ENCODE assay signal across 14 mouse cellular contexts in the genomic region with DNA sequence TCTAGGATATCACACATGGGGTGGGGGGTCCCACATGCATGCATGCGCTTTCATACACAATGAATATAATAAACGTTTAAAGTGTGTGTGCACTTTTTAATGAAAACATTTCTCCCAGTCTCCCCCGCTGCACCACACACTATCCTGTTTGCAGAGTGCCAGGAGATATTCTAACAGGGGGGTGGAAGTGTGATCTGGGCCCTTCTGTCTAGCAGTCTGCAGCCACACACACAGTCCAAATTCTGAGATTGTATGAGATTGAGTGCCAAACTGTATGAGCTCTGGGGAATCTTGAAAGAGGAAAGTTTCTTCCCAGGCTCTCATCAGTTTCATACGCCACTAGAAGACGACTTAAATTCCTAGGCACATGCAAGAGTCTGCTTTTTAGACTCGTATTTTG. TPM values are rescaled to one million over a fixed set of nuclear protein-coding genes. Genes with fewer than 3 reads are reported as not detected.
DNase-seq lines count a peak whose midpoint lies in the region; ATAC-seq and TF ChIP-seq lines count a peak whose summit lies in the region.
"Had no signal": no experiment of that assay in that cellular context is flagged by ENCODE, and none has a peak within 500 bp of the region (broad histone marks: within the 10 kb centered on the region; RNA-seq: fewer than 3 reads in every experiment).

No protein-coding gene starts in this region.

- peak; percentile 2 for DNase-seq in thymus, postnatal 4 days
- no peak for DNase-seq in thymus, postnatal 25 days
- no peak for DNase-seq in adrenal gland, postnatal 14 days
- no peak for DNase-seq in midbrain, embryonic 11.5 days (ENCODE audit: low spot score, missing footprints)
- DNase-seq: cerebellum, postnatal 36 days; lung, embryonic 14.5 days had no signal

- TF ChIP-seq CTCF in intestine, postnatal 0 days (IDR thresholded peaks at IDR 0.05; ENCODE audit: low read depth) = no peak

- H3K36me3 ChIP-seq in forebrain, embryonic 13.5 days (ENCODE audit: poor library complexity, severe bottlenecking) = peaks cover 9% of the 10 kb centered on the region; the same call in 1 of the 2 replicates
- peaks cover 12% of the 10 kb centered on the region; the same call in 1 of the 2 replicates for H3K36me3 ChIP-seq in forebrain, embryonic 12.5 days (replicated peaks)
- H3K36me3 ChIP-seq in intestine, embryonic 16.5 days (ENCODE audit: control insufficient read depth, insufficient read depth, low read length) = no peaks in the 10 kb centered on the region
- H3K36me3 ChIP-seq in intestine, postnatal 0 days (ENCODE audit: control insufficient read depth, insufficient read depth) = peaks cover 8% of the 10 kb centered on the region; the same call in 1 of the 2 replicates
- no peaks in the 10 kb centered on the region for H3K36me3 ChIP-seq in midbrain, embryonic 11.5 days (ENCODE audit: control insufficient read depth, insufficient read depth, low read length)

- H3K4me3 ChIP-seq in forebrain, embryonic 13.5 days = no peak overlapping the region
- no peak overlapping the region for H3K4me3 ChIP-seq in forebrain, embryonic 12.5 days (replicated peaks)
- H3K4me3 ChIP-seq in intestine, embryonic 16.5 days (ENCODE audit: low read length) = no peak overlapping the region
- H3K4me3 ChIP-seq in intestine, postnatal 0 days (ENCODE audit: low read depth, low read length) = no peak overlapping the region
- no peak overlapping the region for H3K4me3 ChIP-seq in midbrain, embryonic 11.5 days (ENCODE audit: low read depth, low read length)

- WGBS in forebrain, embryonic 13.5 days = 59% methylated on average over 6 of the region's 6 CpGs
- WGBS in forebrain, embryonic 12.5 days = 62% methylated on average over 6 of the region's 6 CpGs
- 56% methylated on average over 6 of the region's 6 CpGs for WGBS in intestine, embryonic 16.5 days
- 62% methylated on average over 6 of the region's 6 CpGs for WGBS in intestine, postnatal 0 days
- 57% methylated on average over 6 of the region's 6 CpGs for WGBS in midbrain, embryonic 11.5 days

- no peak overlapping the region for H3K4me2 ChIP-seq in forebrain, embryonic 13.5 days
- H3K4me2 ChIP-seq in forebrain, embryonic 12.5 days = no peak overlapping the region
- peak overlapping the region; percentile 97; the same call in 1 of the 2 replicates for H3K4me2 ChIP-seq in intestine, embryonic 16.5 days (ENCODE audit: low read depth, low read length)
- H3K4me2 ChIP-seq in intestine, postnatal 0 days (replicated peaks; ENCODE audit: low read depth) = no peak overlapping the region
- H3K4me2 ChIP-seq in midbrain, embryonic 11.5 days = no peak overlapping the region

- H3K27me3 ChIP-seq in forebrain, embryonic 13.5 days = no peaks in the 10 kb centered on the region
- peaks cover 9% of the 10 kb centered on the region; the same call in 1 of the 2 replicates for H3K27me3 ChIP-seq in forebrain, embryonic 12.5 days
- no peaks in the 10 kb centered on the region for H3K27me3 ChIP-seq in intestine, embryonic 16.5 days (replicated peaks; ENCODE audit: control insufficient read depth, insufficient read depth, low read length)
- H3K27me3 ChIP-seq in intestine, postnatal 0 days (replicated peaks; ENCODE audit: control insufficient read depth, insufficient read depth, low read length) = no peaks in the 10 kb centered on the region
- no peaks in the 10 kb centered on the region for H3K27me3 ChIP-seq in midbrain, embryonic 11.5 days (ENCODE audit: control insufficient read depth, insufficient read depth, low read length)
- H3K27me3 ChIP-seq: hindbrain, embryonic 12.5 days; limb, embryonic 15.5 days had no signal

- H3K4me1 ChIP-seq in forebrain, embryonic 13.5 days = peaks cover 31% of the 10 kb centered on the region
- H3K4me1 ChIP-seq in forebrain, embryonic 12.5 days = peaks cover 29% of the 10 kb centered on the region
- H3K4me1 ChIP-seq in intestine, embryonic 16.5 days (ENCODE audit: control insufficient read depth, insufficient read depth, low read length) = peaks cover 28% of the 10 kb centered on the region
- H3K4me1 ChIP-seq in intestine, postnatal 0 days (replicated peaks; ENCODE audit: control insufficient read depth, insufficient read depth, low read length) = 0 out of 2 replicates have a peak, but pooled peaks cover 18% of the 10 kb centered on the region
- peaks cover 7% of the 10 kb centered on the region for H3K4me1 ChIP-seq in midbrain, embryonic 11.5 days (ENCODE audit: control insufficient read depth, insufficient read depth, low read length)

- ATAC-seq in forebrain, embryonic 13.5 days = peak; percentile 50; the same call in 1 of the 2 replicates
- no peak for ATAC-seq in forebrain, embryonic 12.5 days (ENCODE audit: low FRiP score)
- no peak for ATAC-seq in intestine, embryonic 16.5 days
- no peak for ATAC-seq in intestine, postnatal 0 days
- ATAC-seq in midbrain, embryonic 11.5 days (ENCODE audit: low FRiP score) = no peak

- H3K9ac ChIP-seq in forebrain, embryonic 13.5 days = no peak overlapping the region
- H3K9ac ChIP-seq in forebrain, embryonic 12.5 days = no peak overlapping the region
- H3K9ac ChIP-seq in intestine, embryonic 16.5 days (ENCODE audit: low read depth, low read length) = no peak overlapping the region; the same call in 1 of the 2 replicates
- no peak overlapping the region for H3K9ac ChIP-seq in intestine, postnatal 0 days (ENCODE audit: low read depth, low read length)
- no peak overlapping the region for H3K9ac ChIP-seq in midbrain, embryonic 11.5 days (ENCODE audit: low read length)

- H3K9me3 ChIP-seq in forebrain, embryonic 13.5 days (replicated peaks) = no peaks in the 10 kb centered on the region
- H3K9me3 ChIP-seq in forebrain, embryonic 12.5 days = no peaks in the 10 kb centered on the region
- no peaks in the 10 kb centered on the region for H3K9me3 ChIP-seq in intestine, embryonic 16.5 days (ENCODE audit: control insufficient read depth, low read length)
- H3K9me3 ChIP-seq in intestine, postnatal 0 days (ENCODE audit: control insufficient read depth) = no peaks in the 10 kb centered on the region
- no peaks in the 10 kb centered on the region for H3K9me3 ChIP-seq in midbrain, embryonic 11.5 days (ENCODE audit: control insufficient read depth, low read length)
- H3K9me3 ChIP-seq: hindbrain, embryonic 12.5 days; limb, embryonic 15.5 days had no signal

- no peak overlapping the region for H3K27ac ChIP-seq in forebrain, embryonic 13.5 days
- H3K27ac ChIP-seq in forebrain, embryonic 12.5 days = no peak overlapping the region
- H3K27ac ChIP-seq in intestine, embryonic 16.5 days (ENCODE audit: low read length) = peak overlapping the region; percentile 97
- no peak overlapping the region for H3K27ac ChIP-seq in intestine, postnatal 0 days (ENCODE audit: low read depth, low read length)
- H3K27ac ChIP-seq in midbrain, embryonic 11.5 days (ENCODE audit: low read depth, low read length) = no peak overlapping the region

RNA-seq across cellular contexts. Expression of a gene that starts 1.1 kb away (rescaled TPM):
- 9.7 and 11.7 TPM in 2 replicates for polyA plus RNA-seq in forebrain, embryonic 13.5 days (2015; fragmentation: Nextera tagmentation; extraction: Ambion mirVana)
- 7.0 and 7.5 TPM in 2 replicates for polyA plus RNA-seq in forebrain, embryonic 12.5 days (2016; fragmentation: Nextera tagmentation; extraction: Ambion mirVana)
- 19.0 and 21.1 TPM in 2 replicates for polyA plus RNA-seq in intestine, embryonic 16.5 days (2015; fragmentation: Nextera tagmentation; extraction: Ambion mirVana)
- 7.8 and 10.0 TPM in 2 replicates for polyA plus RNA-seq in intestine, postnatal 0 days (2015; fragmentation: Nextera tagmentation; extraction: Ambion mirVana)
- total RNA-seq in adrenal gland, postnatal 14 days (2021) = 8.4 and 29.7 TPM in 2 replicates
- 4.4 and 4.7 TPM in 2 replicates for polyA plus RNA-seq in midbrain, embryonic 11.5 days (2014; fragmentation: Nextera tagmentation; extraction: Ambion mirVana)
- total RNA-seq: megakaryocyte, adult 5-6 weeks had no signal

RNA-seq across cellular contexts. Expression of a gene that starts 17.6 kb away (rescaled TPM):
- polyA plus RNA-seq in forebrain, embryonic 13.5 days (2015; fragmentation: Nextera tagmentation; extraction: Ambion mirVana) = 21.1 and 22.2 TPM in 2 replicates
- 23.5 and 23.9 TPM in 2 replicates for polyA plus RNA-seq in forebrain, embryonic 12.5 days (2016; fragmentation: Nextera tagmentation; extraction: Ambion mirVana)
- 19.8 and 21.0 TPM in 2 replicates for polyA plus RNA-seq in intestine, embryonic 16.5 days (2015; fragmentation: Nextera tagmentation; extraction: Ambion mirVana)
- polyA plus RNA-seq in intestine, postnatal 0 days (2015; fragmentation: Nextera tagmentation; extraction: Ambion mirVana) = 7.1 and 7.4 TPM in 2 replicates
- 27.5 and 30.7 TPM in 2 replicates for total RNA-seq in adrenal gland, postnatal 14 days (2021)
- 13.8 and 14.2 TPM in 2 replicates for polyA plus RNA-seq in midbrain, embryonic 11.5 days (2014; fragmentation: Nextera tagmentation; extraction: Ambion mirVana)

RNA-seq across cellular contexts. Expression of a gene that starts 18.4 kb away (rescaled TPM):
- 82.2 and 89.7 TPM in 2 replicates for polyA plus RNA-seq in forebrain, embryonic 13.5 days (2015; fragmentation: Nextera tagmentation; extraction: Ambion mirVana)
- polyA plus RNA-seq in forebrain, embryonic 12.5 days (2016; fragmentation: Nextera tagmentation; extraction: Ambion mirVana) = 71.0 and 75.8 TPM in 2 replicates
- 74.7 and 76.4 TPM in 2 replicates for polyA plus RNA-seq in intestine, embryonic 16.5 days (2015; fragmentation: Nextera tagmentation; extraction: Ambion mirVana)
- 80.1 and 83.0 TPM in 2 replicates for polyA plus RNA-seq in intestine, postnatal 0 days (2015; fragmentation: Nextera tagmentation; extraction: Ambion mirVana)
- 45.6 and 50.0 TPM in 2 replicates for total RNA-seq in adrenal gland, postnatal 14 days (2021)
- polyA plus RNA-seq in midbrain, embryonic 11.5 days (2014; fragmentation: Nextera tagmentation; extraction: Ambion mirVana) = 67.3 and 69.6 TPM in 2 replicates

RNA-seq across cellular contexts. Expression of a gene that starts 26.4 kb away (rescaled TPM):
- polyA plus RNA-seq in forebrain, embryonic 13.5 days (2015; fragmentation: Nextera tagmentation; extraction: Ambion mirVana) = 24.5 and 24.7 TPM in 2 replicates
- 48.7 and 51.4 TPM in 2 replicates for polyA plus RNA-seq in forebrain, embryonic 12.5 days (2016; fragmentation: Nextera tagmentation; extraction: Ambion mirVana)
- polyA plus RNA-seq in intestine, embryonic 16.5 days (2015; fragmentation: Nextera tagmentation; extraction: Ambion mirVana) = 33.6 and 34.7 TPM in 2 replicates
- 26.0 and 26.2 TPM in 2 replicates for polyA plus RNA-seq in intestine, postnatal 0 days (2015; fragmentation: Nextera tagmentation; extraction: Ambion mirVana)
- total RNA-seq in adrenal gland, postnatal 14 days (2021) = 70.4 and 77.4 TPM in 2 replicates
- polyA plus RNA-seq in midbrain, embryonic 11.5 days (2014; fragmentation: Nextera tagmentation; extraction: Ambion mirVana) = 35.7 and 44.1 TPM in 2 replicates
- total RNA-seq: monocyte, adult 5-6 weeks had no signal

RNA-seq across cellular contexts. Expression of a gene that starts 56.9 kb away (rescaled TPM):
- 30.4 and 34.5 TPM in 2 replicates for polyA plus RNA-seq in forebrain, embryonic 13.5 days (2015; fragmentation: Nextera tagmentation; extraction: Ambion mirVana)
- polyA plus RNA-seq in forebrain, embryonic 12.5 days (2016; fragmentation: Nextera tagmentation; extraction: Ambion mirVana) = 48.7 and 53.3 TPM in 2 replicates
- 26.8 and 27.1 TPM in 2 replicates for polyA plus RNA-seq in intestine, embryonic 16.5 days (2015; fragmentation: Nextera tagmentation; extraction: Ambion mirVana)
- polyA plus RNA-seq in intestine, postnatal 0 days (2015; fragmentation: Nextera tagmentation; extraction: Ambion mirVana) = 11.4 and 13.4 TPM in 2 replicates
- 24.2 and 28.2 TPM in 2 replicates for total RNA-seq in adrenal gland, postnatal 14 days (2021)
- polyA plus RNA-seq in midbrain, embryonic 11.5 days (2014; fragmentation: Nextera tagmentation; extraction: Ambion mirVana) = 38.7 and 44.3 TPM in 2 replicates
